Mouse (Mus musculus): ENCODE measurements around the gene H2-DMb2. TPM values are rescaled to one million over a fixed set of nuclear protein-coding genes. Genes with fewer than 3 reads are reported as not detected.

Gene H2-DMb2
- polyA plus RNA-seq, 1 experiment = 0.84 TPM

GRCm38 (mm10) chr17:34130073-34130947 is 12.8 kb upstream of the H2-DMb2 start:
- H3K27ac ChIP-seq (ENCODE audit: insufficient read depth, low read length) = no peak overlapping the region
- TF ChIP-seq CTCF (IDR thresholded peaks at IDR 0.05; ENCODE audit: extremely low read depth, insufficient read depth, low read length) (no peak), POLR2A (IDR thresholded peaks at IDR 0.05; ENCODE audit: extremely low read depth, insufficient read depth, low read length) (no peak)
- peaks cover 4% of the 10 kb centered on the region for H3K4me1 ChIP-seq (ENCODE audit: control insufficient read depth, insufficient read depth, low read length)
- H3K4me3 ChIP-seq (ENCODE audit: insufficient read depth, low read length) = no peak overlapping the region

GRCm38 (mm10) chr17:34131911-34132310 is 11.2 kb upstream of the H2-DMb2 start:
- no peak overlapping the region for H3K4me3 ChIP-seq (ENCODE audit: insufficient read depth, low read length)
- no peak for TF ChIP-seq POLR2A (IDR thresholded peaks at IDR 0.05; ENCODE audit: extremely low read depth, insufficient read depth, low read length)
- no peak for TF ChIP-seq CTCF (IDR thresholded peaks at IDR 0.05; ENCODE audit: extremely low read depth, insufficient read depth, low read length)
- peaks cover 4% of the 10 kb centered on the region for H3K4me1 ChIP-seq (ENCODE audit: control insufficient read depth, insufficient read depth, low read length)
- no peak overlapping the region for H3K27ac ChIP-seq (ENCODE audit: insufficient read depth, low read length)

DNA sequence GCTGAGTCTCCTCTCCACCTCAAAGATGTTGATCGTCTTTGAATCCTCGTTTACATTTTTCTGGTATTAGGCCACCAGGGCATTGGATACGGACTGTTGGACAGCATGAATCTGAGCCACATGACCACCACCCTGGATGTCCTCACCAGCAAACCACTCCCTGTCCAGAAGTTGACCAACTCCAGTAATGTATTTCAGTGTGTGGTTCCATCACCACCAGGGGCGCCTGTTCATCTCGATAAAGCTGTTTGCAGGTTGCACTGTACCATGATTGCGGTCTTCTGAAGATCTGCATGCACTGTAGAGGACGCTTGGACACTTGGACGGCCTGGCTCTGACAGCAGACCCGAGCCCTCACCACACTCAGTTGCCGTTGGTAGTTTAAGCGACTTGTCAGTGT is 9.8 kb upstream of the H2-DMb2 start:
- no peak overlapping the region for H3K27ac ChIP-seq (ENCODE audit: insufficient read depth, low read length)
- peaks cover 2% of the 10 kb centered on the region; the same call in 1 of the 2 replicates for H3K4me1 ChIP-seq (ENCODE audit: control insufficient read depth, insufficient read depth, low read length)
- TF ChIP-seq CTCF (IDR thresholded peaks at IDR 0.05; ENCODE audit: extremely low read depth, insufficient read depth, low read length) = no peak
- TF ChIP-seq POLR2A (IDR thresholded peaks at IDR 0.05; ENCODE audit: extremely low read depth, insufficient read depth, low read length) = no peak
- no peak overlapping the region for H3K4me3 ChIP-seq (ENCODE audit: insufficient read depth, low read length)

DNA sequence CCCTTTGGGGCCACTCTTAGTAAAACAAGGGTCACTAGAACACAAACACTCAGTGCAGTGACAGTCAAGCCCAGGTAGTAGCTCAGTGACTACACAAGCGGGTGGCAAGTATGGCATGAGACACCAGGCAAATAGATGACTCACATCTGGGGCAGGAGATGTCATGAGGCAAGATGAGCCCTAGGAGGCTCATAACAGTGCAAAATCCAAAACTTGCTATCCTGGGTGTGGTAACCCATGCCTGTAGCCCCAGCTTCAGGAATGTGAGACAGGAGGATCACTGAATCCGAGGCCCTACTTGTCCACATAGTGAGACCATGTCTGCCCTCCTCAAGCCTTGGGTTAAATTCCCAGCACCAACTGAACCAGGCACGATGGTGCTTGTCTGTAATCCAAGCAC is 8.7 kb upstream of the H2-DMb2 start:
- no peak overlapping the region for H3K4me3 ChIP-seq (ENCODE audit: insufficient read depth, low read length)
- H3K4me1 ChIP-seq (ENCODE audit: control insufficient read depth, insufficient read depth, low read length) = no peaks in the 10 kb centered on the region
- TF ChIP-seq POLR2A (IDR thresholded peaks at IDR 0.05; ENCODE audit: extremely low read depth, insufficient read depth, low read length) = no peak
- TF ChIP-seq CTCF (IDR thresholded peaks at IDR 0.05; ENCODE audit: extremely low read depth, insufficient read depth, low read length) = no peak
- no peak overlapping the region for H3K27ac ChIP-seq (ENCODE audit: insufficient read depth, low read length)

DNA sequence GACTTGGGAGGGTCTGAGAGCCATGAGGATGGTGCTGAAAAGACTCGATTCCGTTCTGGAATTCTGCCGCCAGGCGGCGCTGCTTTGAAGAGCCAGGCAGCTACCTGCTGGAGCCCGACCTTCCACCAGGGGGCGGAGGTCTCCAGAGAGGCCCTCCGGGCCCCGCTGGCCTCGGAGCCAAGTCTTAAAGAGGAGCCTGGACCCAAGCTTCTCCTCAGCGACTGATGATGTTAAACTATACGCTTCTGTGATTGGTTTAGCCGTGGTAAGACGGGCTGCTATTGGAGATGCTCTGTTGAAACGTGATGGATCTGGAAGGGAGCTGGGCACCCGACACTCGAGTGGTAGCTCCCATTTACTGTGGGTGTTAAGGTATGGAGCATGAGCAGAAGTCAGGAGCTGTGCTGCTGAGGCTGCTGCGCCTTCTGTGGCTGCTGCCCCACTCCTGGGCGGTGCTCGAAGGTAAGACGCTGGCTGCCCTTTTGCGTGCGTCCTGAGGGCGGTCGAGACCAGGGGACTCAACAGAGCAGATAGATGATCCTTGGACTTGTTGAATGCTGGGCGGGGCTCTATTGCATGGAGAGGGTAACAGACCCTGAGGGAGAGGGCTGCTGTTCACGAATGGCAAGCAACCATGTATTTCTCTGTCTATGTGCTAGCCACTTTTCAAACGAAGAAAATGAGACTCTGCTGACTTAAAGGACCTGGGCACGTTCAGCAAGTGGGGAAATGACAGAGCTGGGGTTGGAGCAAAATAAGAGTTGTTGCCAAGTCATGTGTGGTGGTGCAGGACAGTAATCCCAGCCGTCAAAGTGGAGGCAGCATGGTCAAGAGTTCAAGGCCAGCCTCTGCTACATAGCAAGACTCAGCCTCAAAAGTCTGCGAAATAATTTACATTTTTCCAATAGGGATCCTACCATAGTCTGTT is 7.5 kb upstream of the H2-DMb2 start:
- H3K4me3 ChIP-seq (ENCODE audit: insufficient read depth, low read length) = peak overlapping the region; percentile 41
- no peaks in the 10 kb centered on the region for H3K4me1 ChIP-seq (ENCODE audit: control insufficient read depth, insufficient read depth, low read length)
- no peak overlapping the region for H3K27ac ChIP-seq (ENCODE audit: insufficient read depth, low read length)
- peak; percentile 95 for TF ChIP-seq CTCF (IDR thresholded peaks at IDR 0.05; ENCODE audit: extremely low read depth, insufficient read depth, low read length)
- TF ChIP-seq POLR2A (IDR thresholded peaks at IDR 0.05; ENCODE audit: extremely low read depth, insufficient read depth, low read length) = peak; percentile 84

GRCm38 (mm10) chr17:34137601-34138000 is 5.5 kb upstream of the H2-DMb2 start:
- Histone ChIP-seq H3K4me3 (ENCODE audit: insufficient read depth, low read length) (no peak overlapping the region), H3K4me1 (ENCODE audit: control insufficient read depth, insufficient read depth, low read length) (no peaks in the 10 kb centered on the region; the same call in 1 of the 2 replicates), H3K27ac (ENCODE audit: insufficient read depth, low read length) (no peak overlapping the region)
- TF ChIP-seq POLR2A (IDR thresholded peaks at IDR 0.05; ENCODE audit: extremely low read depth, insufficient read depth, low read length) (no peak), CTCF (IDR thresholded peaks at IDR 0.05; ENCODE audit: extremely low read depth, insufficient read depth, low read length) (no peak)

DNA sequence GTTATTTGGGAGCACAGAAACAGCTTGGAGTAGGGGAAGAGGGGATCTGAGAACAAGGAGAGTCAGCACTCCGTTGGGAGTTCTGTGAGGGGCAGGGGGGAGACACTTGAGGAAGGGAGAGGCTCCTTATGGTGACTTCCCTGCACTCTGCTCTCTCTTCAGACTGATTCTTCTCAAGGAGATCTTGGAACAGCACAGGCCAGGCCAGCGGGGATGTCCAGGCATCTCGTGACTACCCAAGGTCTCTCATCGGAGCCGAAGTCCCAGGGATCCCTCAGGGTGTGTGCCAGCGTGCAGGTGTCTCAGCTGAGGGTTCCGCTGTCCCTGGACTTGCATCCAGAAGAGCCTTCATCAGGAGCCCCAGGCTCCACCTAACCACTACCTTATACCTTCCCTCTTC is 4.5 kb upstream of the H2-DMb2 start:
- Histone ChIP-seq H3K4me3 (ENCODE audit: insufficient read depth, low read length) (no peak overlapping the region), H3K27ac (ENCODE audit: insufficient read depth, low read length) (no peak overlapping the region), H3K4me1 (ENCODE audit: control insufficient read depth, insufficient read depth, low read length) (no peaks in the 10 kb centered on the region; the same call in 1 of the 2 replicates)
- TF ChIP-seq CTCF (IDR thresholded peaks at IDR 0.05; ENCODE audit: extremely low read depth, insufficient read depth, low read length) (no peak), POLR2A (IDR thresholded peaks at IDR 0.05; ENCODE audit: extremely low read depth, insufficient read depth, low read length) (no peak)

DNA sequence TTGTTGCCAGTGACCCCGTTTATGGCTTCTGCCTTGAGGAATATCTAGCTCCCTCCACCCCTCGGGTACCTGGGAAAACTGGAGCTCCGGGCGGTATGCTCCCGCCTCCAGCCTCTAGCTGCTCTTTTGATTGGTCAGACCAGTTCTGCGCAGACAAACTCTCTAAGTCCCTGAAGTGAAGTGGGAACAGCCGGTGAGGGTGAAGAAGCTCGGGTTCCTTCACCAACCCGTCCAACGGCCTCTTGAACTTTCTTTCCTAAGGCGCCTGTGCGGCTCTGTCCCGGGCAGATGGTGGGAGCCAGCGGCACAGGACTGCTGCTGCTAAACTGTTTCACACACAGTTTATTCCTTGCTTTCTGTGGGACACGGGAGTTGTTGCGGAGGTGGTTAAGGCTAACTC is 3.7 kb upstream of the H2-DMb2 start:
- no peak overlapping the region for H3K27ac ChIP-seq (ENCODE audit: insufficient read depth, low read length)
- no peak overlapping the region for H3K4me3 ChIP-seq (ENCODE audit: insufficient read depth, low read length)
- no peak for TF ChIP-seq POLR2A (IDR thresholded peaks at IDR 0.05; ENCODE audit: extremely low read depth, insufficient read depth, low read length)
- no peak for TF ChIP-seq CTCF (IDR thresholded peaks at IDR 0.05; ENCODE audit: extremely low read depth, insufficient read depth, low read length)
- H3K4me1 ChIP-seq (ENCODE audit: control insufficient read depth, insufficient read depth, low read length) = no peaks in the 10 kb centered on the region; the same call in 1 of the 2 replicates

- no peak overlapping the region for H3K27ac ChIP-seq (ENCODE audit: insufficient read depth, low read length)
- TF ChIP-seq CTCF (IDR thresholded peaks at IDR 0.05; ENCODE audit: extremely low read depth, insufficient read depth, low read length) = no peak
- no peak for TF ChIP-seq POLR2A (IDR thresholded peaks at IDR 0.05; ENCODE audit: extremely low read depth, insufficient read depth, low read length)
- no peak overlapping the region for H3K4me3 ChIP-seq (ENCODE audit: insufficient read depth, low read length)
- no peaks in the 10 kb centered on the region; the same call in 1 of the 2 replicates for H3K4me1 ChIP-seq (ENCODE audit: control insufficient read depth, insufficient read depth, low read length)
Measured at GRCm38 (mm10) chr17:34140240-34140639, 2.9 kb upstream of the H2-DMb2 start.

Measured in cortical plate, adult 2 months (tissue).